ENCODE assay signal across 8 mouse cellular contexts in the genomic region with DNA sequence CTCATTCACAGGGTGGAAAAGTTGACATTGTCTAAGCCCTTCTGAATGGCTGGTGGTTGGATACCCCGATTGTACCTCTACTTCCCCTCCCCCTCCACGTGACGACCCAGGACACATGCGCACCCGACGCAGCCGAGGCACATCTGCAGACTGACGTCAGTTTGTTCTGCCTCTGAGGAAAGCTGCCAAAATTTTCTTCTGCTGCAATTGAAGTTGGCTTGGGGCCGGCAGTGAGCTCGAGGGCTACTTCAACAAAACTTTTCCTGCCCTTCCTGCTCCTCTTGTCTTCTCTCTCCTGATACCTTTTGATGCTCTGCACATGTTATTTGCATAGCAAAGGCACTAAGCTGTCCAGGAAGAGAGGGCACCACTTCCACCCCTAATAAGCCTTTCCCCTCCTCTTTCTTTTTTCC. TPM values are rescaled to one million over a fixed set of nuclear protein-coding genes. Genes with fewer than 3 reads are reported as not detected.
DNase-seq lines count a peak whose midpoint lies in the region; ATAC-seq and TF ChIP-seq lines count a peak whose summit lies in the region.

No protein-coding gene starts in this region.

- peak; percentile 75 for DNase-seq in c-Kit-positive CD71-positive TER-119-positive erythroid progenitor cells, embryonic 14.5 days (ENCODE audit: low spot score)
- peak; percentile 92 for DNase-seq in forebrain, embryonic 11.5 days (ENCODE audit: low spot score)
- DNase-seq in kidney, postnatal 14 days = peak; percentile 94
- peak; percentile 77 for DNase-seq in liver, embryonic 13.5 days
- DNase-seq in natural killer cell, adult 2 months (ENCODE audit: low spot score in 2 of 2) = peak; percentile 78 to 83

- H3K27ac ChIP-seq in forebrain, embryonic 11.5 days (ENCODE audit: low read depth, low read length) = peak overlapping the region; percentile 32; the same call in 1 of the 2 replicates
- peak overlapping the region; percentile 97 for H3K27ac ChIP-seq in heart, embryonic 15.5 days
- peak overlapping the region; percentile 63 for H3K27ac ChIP-seq in liver, embryonic 13.5 days
- H3K27ac ChIP-seq in stomach, embryonic 15.5 days = peak overlapping the region; percentile 89

- WGBS in forebrain, embryonic 11.5 days = 0% methylated on average over 10 of the region's 10 CpGs
- 0% methylated on average over 10 of the region's 10 CpGs for WGBS in heart, embryonic 15.5 days
- WGBS in liver, embryonic 13.5 days (ENCODE audit: insufficient replicate concordance) = under 1% methylated on average over 10 of the region's 10 CpGs
- 0% methylated on average over 10 of the region's 10 CpGs for WGBS in stomach, embryonic 15.5 days

- H3K36me3 ChIP-seq in E14TG2a.4 (ENCODE audit: insufficient read depth, low read length) = no peaks in the 10 kb centered on the region
- H3K36me3 ChIP-seq in forebrain, embryonic 11.5 days (ENCODE audit: control insufficient read depth, insufficient read depth, low read length) = no peaks in the 10 kb centered on the region
- no peaks in the 10 kb centered on the region for H3K36me3 ChIP-seq in heart, embryonic 15.5 days
- H3K36me3 ChIP-seq in liver, embryonic 13.5 days = no peaks in the 10 kb centered on the region
- no peaks in the 10 kb centered on the region for H3K36me3 ChIP-seq in stomach, embryonic 15.5 days

- H3K4me2 ChIP-seq in forebrain, embryonic 11.5 days (ENCODE audit: low read depth, low read length, severe bottlenecking) = peak overlapping the region; percentile 70
- H3K4me2 ChIP-seq in heart, embryonic 15.5 days = peak overlapping the region; percentile 64
- peak overlapping the region; percentile 85 for H3K4me2 ChIP-seq in liver, embryonic 13.5 days
- H3K4me2 ChIP-seq in stomach, embryonic 15.5 days = peak overlapping the region; percentile 60

- H3K27me3 ChIP-seq in E14TG2a.4 (ENCODE audit: insufficient read depth, low read length) = no peaks in the 10 kb centered on the region
- H3K27me3 ChIP-seq in forebrain, embryonic 11.5 days (ENCODE audit: control insufficient read depth, insufficient read depth, low read length) = no peaks in the 10 kb centered on the region
- H3K27me3 ChIP-seq in heart, embryonic 15.5 days = no peaks in the 10 kb centered on the region
- no peaks in the 10 kb centered on the region for H3K27me3 ChIP-seq in liver, embryonic 13.5 days
- H3K27me3 ChIP-seq in stomach, embryonic 15.5 days (replicated peaks) = no peaks in the 10 kb centered on the region

- H3K4me3 ChIP-seq in E14TG2a.4 (replicated peaks; ENCODE audit: low read length) = 0 out of 2 replicates have a peak overlapping the region, but pooled peaks have one; percentile 14
- H3K4me3 ChIP-seq in forebrain, embryonic 11.5 days (ENCODE audit: low read depth, low read length) = peak overlapping the region; percentile 43
- peak overlapping the region; percentile 58 for H3K4me3 ChIP-seq in heart, embryonic 15.5 days
- H3K4me3 ChIP-seq in liver, embryonic 13.5 days (replicated peaks) = peak overlapping the region; percentile 72
- H3K4me3 ChIP-seq in stomach, embryonic 15.5 days (replicated peaks) = peak overlapping the region; percentile 50

- H3K9me3 ChIP-seq in E14TG2a.4 (ENCODE audit: low read length) = peaks cover 19% of the 10 kb centered on the region
- no peaks in the 10 kb centered on the region for H3K9me3 ChIP-seq in forebrain, embryonic 11.5 days (ENCODE audit: control insufficient read depth, low read length)
- H3K9me3 ChIP-seq in heart, embryonic 15.5 days (replicated peaks) = no peaks in the 10 kb centered on the region
- no peaks in the 10 kb centered on the region for H3K9me3 ChIP-seq in liver, embryonic 13.5 days (replicated peaks)
- no peaks in the 10 kb centered on the region for H3K9me3 ChIP-seq in stomach, embryonic 15.5 days

- peak overlapping the region; percentile 61; the same call in 1 of the 2 replicates for H3K9ac ChIP-seq in forebrain, embryonic 11.5 days (ENCODE audit: low read length)
- H3K9ac ChIP-seq in heart, embryonic 15.5 days = peak overlapping the region; percentile 59
- H3K9ac ChIP-seq in liver, embryonic 13.5 days = peak overlapping the region; percentile 73
- H3K9ac ChIP-seq in stomach, embryonic 15.5 days = no peak overlapping the region

- TF ChIP-seq CTCF in E14TG2a.4 (conservative IDR thresholded peaks at IDR 0.05; ENCODE audit: low read length) = no peak

- H3K4me1 ChIP-seq in E14TG2a.4 (replicated peaks; ENCODE audit: low read depth, low read length) = peaks cover 9% of the 10 kb centered on the region
- peaks cover 6% of the 10 kb centered on the region; the same call in 1 of the 2 replicates for H3K4me1 ChIP-seq in forebrain, embryonic 11.5 days (replicated peaks; ENCODE audit: control insufficient read depth, insufficient read depth, low read length)
- H3K4me1 ChIP-seq in heart, embryonic 15.5 days (replicated peaks) = 0 out of 2 replicates have a peak, but pooled peaks cover 5% of the 10 kb centered on the region
- peaks cover 20% of the 10 kb centered on the region for H3K4me1 ChIP-seq in liver, embryonic 13.5 days (replicated peaks)
- peaks cover 7% of the 10 kb centered on the region; the same call in 1 of the 2 replicates for H3K4me1 ChIP-seq in stomach, embryonic 15.5 days

- ATAC-seq in forebrain, embryonic 11.5 days (replicated peaks; ENCODE audit: low FRiP score) = peak; percentile 97
- ATAC-seq in heart, embryonic 15.5 days (replicated peaks; ENCODE audit: insufficient number of reproducible peaks, insufficient read depth, low FRiP score, low read depth) = peak; percentile 94
- ATAC-seq in liver, embryonic 13.5 days (ENCODE audit: low read depth) = peak; percentile 91
- peak; percentile 88 for ATAC-seq in stomach, embryonic 15.5 days (ENCODE audit: insufficient read depth, low FRiP score, low read depth)

RNA-seq across cellular contexts. Expression of a gene that starts 0.7 kb away (rescaled TPM):
- 2.9 and 3.2 TPM in 2 replicates for polyA plus RNA-seq in forebrain, embryonic 11.5 days (2014; fragmentation: Nextera tagmentation; extraction: Ambion mirVana)
- polyA plus RNA-seq in heart, embryonic 15.5 days (2015; fragmentation: Nextera tagmentation; extraction: Ambion mirVana) = 4.6 and 5.1 TPM in 2 replicates
- 0.09 TPM in 2 replicates for polyA plus RNA-seq in liver, embryonic 13.5 days (2015; fragmentation: Nextera tagmentation; extraction: Ambion mirVana)
- polyA plus RNA-seq in stomach, embryonic 15.5 days (2015; fragmentation: Nextera tagmentation; extraction: Ambion mirVana) = 1.6 and 2.1 TPM in 2 replicates

RNA-seq across cellular contexts. Expression of a gene that starts 58.3 kb away (rescaled TPM):
- polyA plus RNA-seq in forebrain, embryonic 11.5 days (2014; fragmentation: Nextera tagmentation; extraction: Ambion mirVana) = 15.8 and 16.6 TPM in 2 replicates
- polyA plus RNA-seq in heart, embryonic 15.5 days (2015; fragmentation: Nextera tagmentation; extraction: Ambion mirVana) = 8.7 and 8.8 TPM in 2 replicates
- polyA plus RNA-seq in liver, embryonic 13.5 days (2015; fragmentation: Nextera tagmentation; extraction: Ambion mirVana) = 10.7 and 12.4 TPM in 2 replicates
- polyA plus RNA-seq in stomach, embryonic 15.5 days (2015; fragmentation: Nextera tagmentation; extraction: Ambion mirVana) = 13.3 and 13.4 TPM in 2 replicates

RNA-seq across cellular contexts. Expression of a gene that starts 58.5 kb away (rescaled TPM):
- 77.8 and 92.6 TPM in 2 replicates for polyA plus RNA-seq in forebrain, embryonic 11.5 days (2014; fragmentation: Nextera tagmentation; extraction: Ambion mirVana)
- 36.1 and 38.9 TPM in 2 replicates for polyA plus RNA-seq in heart, embryonic 15.5 days (2015; fragmentation: Nextera tagmentation; extraction: Ambion mirVana)
- 87.2 and 104 TPM in 2 replicates for polyA plus RNA-seq in liver, embryonic 13.5 days (2015; fragmentation: Nextera tagmentation; extraction: Ambion mirVana)
- 61.4 and 69.8 TPM in 2 replicates for polyA plus RNA-seq in stomach, embryonic 15.5 days (2015; fragmentation: Nextera tagmentation; extraction: Ambion mirVana)

Comparison
In these comparisons a context has a peak if more than half of its experiments do, and no peak if none do; other contexts are left out.
1. Peak in every context shown above with its lines: DNase-seq, ATAC-seq, H3K4me3 ChIP-seq and H3K27ac ChIP-seq.
2. H3K4me3 ChIP-seq: peak in every context shown above with its lines; median percentile 72 in liver, embryonic 13.5 days; 58 in heart, embryonic 15.5 days; 50 in stomach, embryonic 15.5 days; 43 in forebrain, embryonic 11.5 days; 14 in E14TG2a.4.
3. H3K27ac ChIP-seq: peak in every context shown above with its lines; median percentile 97 in heart, embryonic 15.5 days; 89 in stomach, embryonic 15.5 days; 63 in liver, embryonic 13.5 days; 32 in forebrain, embryonic 11.5 days.